Mouse (Mus musculus) heart, postnatal 14 days (tissue): ENCODE data around the gene Prss32. TPM values are rescaled to one million over a fixed set of nuclear protein-coding genes. Genes with fewer than 3 reads are reported as not detected.

ENCODE experiments used
- microRNA-seq, 2 experiments: library from miRNA; unstranded; fragments of <30 nt; microRNA quantifications; one replicate each; pipeline ENCODE4 v1.2.0; 2021 to 2022
- total RNA-seq, 2 experiments: library from RNA; stranded (reverse); gene quantifications; 2 replicates each; pipeline ENCODE4 v1.2.3; 2021

Gene Prss32
- total RNA-seq, 2 experiments from 2014 or later = not detected

Small RNAs within 50 kb of the gene (microRNA-seq; reads per million reads assigned to microRNA genes)
- gene Mir5125 = 2.9 to 5.4 reads per million in 2 experiments

Other genes starting within 250 kb of the Prss32 start
- 1 to 10 TPM; 4.3 to 5.0 TPM for gene Zfp13, start 244.4 kb upstream of the Prss32 start, total RNA-seq
- not detected for gene Zscan10, start 243.0 kb upstream of the Prss32 start, total RNA-seq
- under 1 TPM; 0.10 to 0.24 TPM for gene Mmp25, start 198.6 kb upstream of the Prss32 start, total RNA-seq
- not detected for gene Bicdl2, start 183.3 kb upstream of the Prss32 start, total RNA-seq
- gene Hcfc1r1, start 170.3 kb upstream of the Prss32 start, total RNA-seq = 100 to 1,000 TPM; 186 to 198 TPM
- 10 to 100 TPM; 13.5 to 15.9 TPM for gene Thoc6, start 170.0 kb upstream of the Prss32 start, total RNA-seq
- gene Tnfrsf12a, start 166.4 kb upstream of the Prss32 start, total RNA-seq = 10 to 100 TPM; 43.8 to 76.5 TPM
- gene Cldn6, start 164.6 kb upstream of the Prss32 start, total RNA-seq = not detected
- gene Cldn9, start 159.8 kb upstream of the Prss32 start, total RNA-seq = not detected
- gene 1520401A03Rik, start 121.1 kb upstream of the Prss32 start, total RNA-seq = not detected
- 1 to 10 TPM; 3.1 to 3.6 TPM for gene Pkmyt1, start 117.5 kb upstream of the Prss32 start, total RNA-seq
- 10 to 100 TPM; 21.8 to 23.4 TPM for gene Paqr4, start 103.0 kb upstream of the Prss32 start, total RNA-seq
- not detected for gene Kremen2, start 98.0 kb upstream of the Prss32 start, total RNA-seq
- 10 to 100 TPM; 30.2 to 30.8 TPM for gene Flywch1, start 72.3 kb upstream of the Prss32 start, total RNA-seq
- 1 to 10 TPM; 1.6 TPM for gene Flywch2, start 57.8 kb upstream of the Prss32 start, total RNA-seq
- gene Srrm2, start 53.3 kb upstream of the Prss32 start, total RNA-seq = 100 to 1,000 TPM; 192 to 227 TPM
- gene Elob, start 14.7 kb upstream of the Prss32 start, total RNA-seq = 100 to 1,000 TPM; 339 to 355 TPM
- gene Prss33, start 7.8 kb upstream of the Prss32 start, total RNA-seq = not detected
- gene Prss41, start 317 bp downstream of the Prss32 start, total RNA-seq = not detected
- not detected for gene Prss21, start 24.2 kb downstream of the Prss32 start, total RNA-seq
- gene Dcpp1, start 37.0 kb downstream of the Prss32 start, total RNA-seq = not detected
- gene Dcpp2, start 37.0 kb downstream of the Prss32 start, total RNA-seq = not detected
- gene Dcpp3, start 73.6 kb downstream of the Prss32 start, total RNA-seq = not detected
- not detected for gene Sbp, start 97.8 kb downstream of the Prss32 start, total RNA-seq
- gene Sbpl, start 111.4 kb downstream of the Prss32 start, total RNA-seq = not detected
- gene Prss30, start 136.7 kb downstream of the Prss32 start, total RNA-seq = not detected
- not detected for gene Prss22, start 154.2 kb downstream of the Prss32 start, total RNA-seq
- gene Prss27, start 194.3 kb downstream of the Prss32 start, total RNA-seq = not detected
- 10 to 100 TPM; 14.4 to 14.6 TPM for gene Kctd5, start 229.6 kb downstream of the Prss32 start, total RNA-seq